Mouse (Mus musculus): ENCODE data around the gene Mcf2l. TPM values are rescaled to one million over a fixed set of nuclear protein-coding genes. Genes with fewer than 3 reads are reported as not detected.

Gene Mcf2l
- total and polyA plus RNA-seq, 2 experiments from 2014 or later = 94.1 to 298 TPM

- Histone ChIP-seq H3K4me2 (ENCODE audit: low read depth, low read length) (no peak overlapping the region), H3K9me3 (ENCODE audit: low read length) (no peaks in the 10 kb centered on the region), H3K36me3 (ENCODE audit: insufficient read depth, low read length) (no peaks in the 10 kb centered on the region), H3K27me3 (ENCODE audit: insufficient read depth, low read length) (no peaks in the 10 kb centered on the region), H3K27ac (peak overlapping the region; percentile 32; the same call in 1 of the 2 replicates), H3K9ac (replicated peaks; ENCODE audit: low read length) (no peak overlapping the region), H3K4me3 (ENCODE audit: low read length) (no peak overlapping the region), H3K4me1 (ENCODE audit: insufficient read depth, low read length) (no peaks in the 10 kb centered on the region)
- DNase-seq (ENCODE audit: low spot score) (no peak), ATAC-seq (peak; percentile 48; the same call in 1 of the 2 replicates)
- no peak for TF ChIP-seq CTCF (IDR thresholded peaks at IDR 0.05; ENCODE audit: low read depth)
- 63% methylated on average over 11 of the region's 11 CpGs for WGBS
Measured at GRCm38 (mm10) chr8:12905599-12906321, 32.2 kb downstream of the Mcf2l start.

DNA sequence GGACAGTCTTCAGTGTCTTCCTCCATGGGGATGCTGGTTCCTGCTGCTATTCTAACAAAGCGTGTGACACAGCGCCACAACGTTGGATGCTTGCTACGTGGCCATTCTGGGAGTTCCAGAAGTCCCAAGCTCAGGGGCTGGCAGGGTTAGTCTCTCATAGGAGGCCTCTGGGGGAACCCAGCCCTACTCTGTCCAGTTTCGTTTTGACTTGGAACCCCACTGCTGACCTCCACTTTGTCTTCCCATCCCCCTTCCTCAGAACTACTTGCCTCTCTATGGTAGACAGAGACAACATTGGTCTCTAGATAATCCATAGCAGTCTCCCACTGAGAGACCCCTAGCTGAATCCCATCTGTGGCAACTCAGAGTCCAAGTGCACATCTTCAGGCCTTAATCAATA is 33.0 kb downstream of the Mcf2l start:
- Histone ChIP-seq H3K4me2 (ENCODE audit: low read depth, low read length) (no peak overlapping the region), H3K9me3 (ENCODE audit: low read length) (no peaks in the 10 kb centered on the region), H3K4me3 (ENCODE audit: low read length) (no peak overlapping the region), H3K36me3 (ENCODE audit: insufficient read depth, low read length) (no peaks in the 10 kb centered on the region), H3K27ac (0 out of 2 replicates have a peak overlapping the region, but pooled peaks have one; percentile 32), H3K27me3 (ENCODE audit: insufficient read depth, low read length) (no peaks in the 10 kb centered on the region), H3K4me1 (ENCODE audit: insufficient read depth, low read length) (no peaks in the 10 kb centered on the region), H3K9ac (replicated peaks; ENCODE audit: low read length) (no peak overlapping the region)
- no peak for ATAC-seq
- no peak for DNase-seq (ENCODE audit: low spot score)
- WGBS = 68% methylated on average over 5 of the region's 5 CpGs
- TF ChIP-seq CTCF (IDR thresholded peaks at IDR 0.05; ENCODE audit: low read depth) = no peak

DNA sequence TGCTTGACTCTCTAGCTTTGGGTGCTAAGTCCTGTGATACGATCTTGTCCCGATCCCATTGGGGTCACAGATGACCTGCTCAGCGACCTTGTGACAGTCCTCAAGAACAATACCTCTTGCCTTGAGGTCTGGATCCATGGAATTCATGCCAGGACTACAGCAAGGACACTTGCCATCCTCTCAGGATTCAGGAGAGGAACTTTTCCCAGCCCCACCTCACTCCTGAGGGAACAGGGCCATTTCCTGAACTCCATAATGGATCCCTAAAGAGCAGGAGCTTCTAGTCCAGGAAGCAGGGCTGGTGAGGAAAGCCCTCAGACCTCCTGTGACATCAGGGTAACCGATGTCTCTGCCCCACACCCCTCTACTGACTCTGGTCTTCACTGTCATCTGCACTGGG is 34.1 kb downstream of the Mcf2l start:
- no peaks in the 10 kb centered on the region for H3K27me3 ChIP-seq (ENCODE audit: insufficient read depth, low read length)
- DNase-seq (ENCODE audit: low spot score) = no peak
- ATAC-seq = no peak
- H3K9me3 ChIP-seq (ENCODE audit: low read length) = no peaks in the 10 kb centered on the region
- no peaks in the 10 kb centered on the region for H3K36me3 ChIP-seq (ENCODE audit: insufficient read depth, low read length)
- H3K4me1 ChIP-seq (ENCODE audit: insufficient read depth, low read length) = no peaks in the 10 kb centered on the region
- no peak overlapping the region for H3K4me3 ChIP-seq (ENCODE audit: low read length)
- no peak overlapping the region for H3K9ac ChIP-seq (replicated peaks; ENCODE audit: low read length)
- no peak overlapping the region for H3K27ac ChIP-seq
- 78% methylated on average over 4 of the region's 4 CpGs for WGBS
- H3K4me2 ChIP-seq (ENCODE audit: low read depth, low read length) = no peak overlapping the region
- no peak for TF ChIP-seq CTCF (IDR thresholded peaks at IDR 0.05; ENCODE audit: low read depth)

GRCm38 (mm10) chr8:12912011-12912410 is 38.4 kb downstream of the Mcf2l start:
- no peak for DNase-seq (ENCODE audit: low spot score)
- no peaks in the 10 kb centered on the region for H3K27me3 ChIP-seq (ENCODE audit: insufficient read depth, low read length)
- H3K9me3 ChIP-seq (ENCODE audit: low read length) = no peaks in the 10 kb centered on the region
- H3K27ac ChIP-seq = no peak overlapping the region
- TF ChIP-seq CTCF (IDR thresholded peaks at IDR 0.05; ENCODE audit: low read depth) = no peak
- WGBS = 16% methylated on average over 5 of the region's 5 CpGs
- ATAC-seq = no peak
- H3K9ac ChIP-seq (replicated peaks; ENCODE audit: low read length) = no peak overlapping the region
- H3K4me2 ChIP-seq (ENCODE audit: low read depth, low read length) = no peak overlapping the region
- no peaks in the 10 kb centered on the region for H3K36me3 ChIP-seq (ENCODE audit: insufficient read depth, low read length)
- no peak overlapping the region for H3K4me3 ChIP-seq (ENCODE audit: low read length)
- peaks cover 6% of the 10 kb centered on the region for H3K4me1 ChIP-seq (ENCODE audit: insufficient read depth, low read length)

DNA sequence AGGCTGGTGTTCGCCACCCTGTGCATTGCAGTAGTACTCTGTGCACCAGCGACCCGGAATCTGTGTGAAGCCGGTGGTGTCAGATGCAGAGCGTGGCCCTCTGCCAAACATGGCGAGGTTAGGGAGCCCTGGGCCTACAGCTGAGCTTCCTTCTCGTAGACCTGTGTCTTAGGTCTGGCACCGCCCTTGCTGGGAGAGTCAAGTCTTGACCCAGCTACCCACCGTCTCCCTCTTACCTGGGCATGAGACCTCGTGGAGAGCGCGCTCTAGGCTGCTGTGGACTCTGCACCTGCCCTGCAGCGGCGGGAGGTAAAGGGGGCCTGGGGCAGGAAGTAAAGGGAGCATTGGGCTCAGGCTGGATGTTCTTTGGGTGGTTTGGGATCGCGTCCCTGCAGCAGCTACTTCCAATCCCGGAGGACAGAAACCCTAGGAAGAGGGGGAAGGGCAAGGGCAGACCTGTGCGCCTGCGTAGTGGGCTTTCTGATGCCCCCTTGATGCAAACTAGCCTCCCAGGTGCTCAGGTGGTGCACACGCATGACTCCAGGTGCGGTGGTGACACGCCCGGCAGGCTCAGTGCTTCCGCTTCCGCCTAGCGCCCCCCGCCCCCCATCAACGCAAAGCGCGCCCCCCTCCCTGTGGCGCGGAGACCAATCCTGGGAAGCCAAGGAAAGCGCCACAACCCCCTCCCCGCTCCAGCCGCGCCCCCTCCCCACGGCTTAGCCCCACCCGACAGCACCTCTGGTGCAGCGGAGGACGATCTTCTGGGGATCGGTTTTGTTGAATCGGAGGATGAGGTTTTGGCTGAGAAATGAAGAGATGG is 41.8 kb downstream of the Mcf2l start:
- Histone ChIP-seq H3K27ac (peak overlapping the region; percentile 82), H3K4me3 (ENCODE audit: low read length) (peak overlapping the region; percentile 54), H3K9ac (replicated peaks; ENCODE audit: low read length) (peak overlapping the region; percentile 69), H3K9me3 (ENCODE audit: low read length) (no peaks in the 10 kb centered on the region), H3K4me2 (ENCODE audit: low read depth, low read length) (peak overlapping the region; percentile 85), H3K36me3 (ENCODE audit: insufficient read depth, low read length) (no peaks in the 10 kb centered on the region), H3K27me3 (ENCODE audit: insufficient read depth, low read length) (no peaks in the 10 kb centered on the region), H3K4me1 (ENCODE audit: insufficient read depth, low read length) (peaks cover 15% of the 10 kb centered on the region)
- ATAC-seq = peak; percentile 91
- 12% methylated on average over 41 of the region's 42 CpGs for WGBS
- peak; percentile 93 for DNase-seq (ENCODE audit: low spot score)
- no peak for TF ChIP-seq CTCF (IDR thresholded peaks at IDR 0.05; ENCODE audit: low read depth)

GRCm38 (mm10) chr8:12916156-12916900 is 42.7 kb downstream of the Mcf2l start:
- peak; percentile 42 for DNase-seq (ENCODE audit: low spot score)

More at GRCm38 (mm10) chr8:12916156-12916900, 42.7 kb downstream of the Mcf2l start:
- TF ChIP-seq CTCF (IDR thresholded peaks at IDR 0.05; ENCODE audit: low read depth) = no peak
- no peak for ATAC-seq
- Histone ChIP-seq H3K9ac (replicated peaks; ENCODE audit: low read length) (peak overlapping the region; percentile 69), H3K27ac (peak overlapping the region; percentile 82), H3K9me3 (ENCODE audit: low read length) (no peaks in the 10 kb centered on the region), H3K4me3 (ENCODE audit: low read length) (peak overlapping the region; percentile 54), H3K4me2 (ENCODE audit: low read depth, low read length) (peak overlapping the region; percentile 85), H3K4me1 (ENCODE audit: insufficient read depth, low read length) (peaks cover 15% of the 10 kb centered on the region), H3K27me3 (ENCODE audit: insufficient read depth, low read length) (no peaks in the 10 kb centered on the region), H3K36me3 (ENCODE audit: insufficient read depth, low read length) (no peaks in the 10 kb centered on the region)
- WGBS = 41% methylated on average over 16 of the region's 16 CpGs

Measured in hindbrain, postnatal 0 days (tissue).